Mouse (Mus musculus) midbrain, postnatal 0 days (tissue): ENCODE measurements around the gene AC153137.1. TPM values are rescaled to one million over a fixed set of nuclear protein-coding genes. Genes with fewer than 3 reads are reported as not detected.

ENCODE experiments used
- ATAC-seq: fragments of 200-750 bp; cut with Nextera tagmentation; 2 replicates; pipeline ENCODE4 v1.8.0; 2017; ENCODE audit warnings: moderate number of reproducible peaks, mild to moderate bottlenecking, moderate TSS enrichment, moderate library complexity; ENCODE audit not compliant: low FRiP score
- DNase-seq: peaks from one replicate; pipeline ENCODE4 v3.0.0-alpha.2; 2015; ENCODE audit warnings: low spot score
- H3K27ac ChIP-seq: fragments of 300-500 bp; sonication (generic); 2 replicates; pipeline ENCODE4 v1.5.1; 2014; ENCODE audit warnings: low read depth, mild to moderate bottlenecking, low read length, mixed read lengths
- H3K27me3 ChIP-seq: fragments of 300-500 bp; sonication (generic); 2 replicates; pipeline ENCODE4 v1.6.1; 2014; ENCODE audit warnings: low read length, control low read depth, mixed read lengths; ENCODE audit not compliant: insufficient read depth
- H3K36me3 ChIP-seq: fragments of 300-500 bp; sonication (generic); 2 replicates; pipeline ENCODE4 v1.6.1; 2014; ENCODE audit warnings: low read length, control low read depth, mixed read lengths; ENCODE audit not compliant: insufficient read depth
- H3K4me1 ChIP-seq: fragments of 300-500 bp; sonication (generic); 2 replicates; pipeline ENCODE4 v1.6.1; 2014; ENCODE audit warnings: mild to moderate bottlenecking, control low read depth, antibody characterized with exemption, low read length, mixed read lengths; ENCODE audit not compliant: insufficient read depth
- H3K4me2 ChIP-seq: fragments of 300-500 bp; sonication (generic); 2 replicates; pipeline ENCODE4 v1.6.1; 2014; ENCODE audit warnings: low read depth, mild to moderate bottlenecking, low read length, mixed read lengths; ENCODE audit not compliant: poor library complexity, severe bottlenecking
- H3K4me3 ChIP-seq: fragments of 300-500 bp; sonication (generic); 2 replicates; pipeline ENCODE4 v1.5.1; 2014; ENCODE audit warnings: low read depth, mild to moderate bottlenecking, low read length, moderate library complexity
- H3K9ac ChIP-seq: fragments of 300-500 bp; sonication (generic); replicated peaks from 2 replicates; pipeline ENCODE4 v1.6.1; 2014; ENCODE audit warnings: mild to moderate bottlenecking, low read length, moderate library complexity, mixed read lengths; ENCODE audit not compliant: poor library complexity, severe bottlenecking
- H3K9me3 ChIP-seq: fragments of 300-500 bp; sonication (generic); 2 replicates; pipeline ENCODE4 v1.6.1; 2016; ENCODE audit warnings: low read length, control low read depth
- CTCF ChIP-seq: IDR thresholded peaks from 2 replicates; pipeline ENCODE4 v1.5.1; 2016; ENCODE audit warnings: antibody characterized with exemption, mild to moderate bottlenecking
- WGBS: fragments of 180-500 bp; shearing (Covaris S2); extraction: QIAGEN DNeasy Blood & Tissue Kit; methylation state at CpG from one replicate; pipeline ENCODE4 v1.1.7; 2014; 5-methylcytosine and 5-hydroxymethylcytosine counted together
- polyA plus RNA-seq: library from polyadenylated mRNA; unstranded; fragments of >200 nt; fragmentation: Nextera tagmentation; extraction: Ambion mirVana; gene quantifications from 2 replicates; pipeline ENCODE4 v1.2.1, GENCODE M21; 2015
- total RNA-seq: library from RNA; depleted of rRNA; stranded (reverse); fragments of >200 nt; gene quantifications from 2 replicates; pipeline ENCODE4 v1.2.3, GENCODE M21; 2014; rRNA removed

AC153137.1 gene
- total and polyA plus RNA-seq, 2 experiments from 2014 or later: not detected

GRCm38 (mm10) chr1:30930194-30930593, 47.6 kb downstream of the AC153137.1 start:
- Histone ChIP-seq H3K36me3 (no peaks in the 10 kb centered on the region), H3K4me1 (no peaks in the 10 kb centered on the region), H3K4me2 (no peak overlapping the region), H3K27me3 (no peaks in the 10 kb centered on the region), H3K9ac (no peak overlapping the region), H3K9me3 (no peaks in the 10 kb centered on the region), H3K4me3 (no peak overlapping the region), H3K27ac (no peak overlapping the region)
- no peak for TF ChIP-seq CTCF
- no peak for ATAC-seq
- no peak for DNase-seq
- 81% methylated on average over 2 of the region's 2 CpGs for WGBS

Other genes with a start within 250 kb of the AC153137.1 start
- 57.7 and 82.2 TPM in 2 replicates for gene Phf3, start 104.0 kb downstream of the AC153137.1 start, total RNA-seq
- gene Phf3, start 104.0 kb downstream of the AC153137.1 start, polyA plus RNA-seq: 25.3 and 34.9 TPM in 2 replicates
- not detected in 2 replicates for gene Lgsn, start 198.4 kb upstream of the AC153137.1 start, total RNA-seq
- not detected in 2 replicates for gene Lgsn, start 198.4 kb upstream of the AC153137.1 start, polyA plus RNA-seq
- gene 4931428L18Rik, start 244.7 kb upstream of the AC153137.1 start, total RNA-seq: not detected in 2 replicates
- not detected in 2 replicates for gene 4931428L18Rik, start 244.7 kb upstream of the AC153137.1 start, polyA plus RNA-seq
- gene Pih1d3, start 244.9 kb upstream of the AC153137.1 start, total RNA-seq: not detected in 2 replicates
- not detected in 2 replicates for gene Pih1d3, start 244.9 kb upstream of the AC153137.1 start, polyA plus RNA-seq